Mouse (Mus musculus) adipocyte (in vitro differentiated cells): ENCODE results near the gene Nxnl2.

Experiments
- DNase-seq: peaks from one replicate; pipeline ENCODE4 v3.0.0-alpha.2; 2016; ENCODE audit warnings: low spot score

The Nxnl2 gene

GRCm38 (mm10) chr13:51170691-51171680 lies at the start of gene Nxnl2:
Gene Nxnl2 (plus strand): TSS chr13:51171022.
- DNase-seq: no peak

GRCm38 (mm10) chr13:51121966-51122365 lies 48.9 kb upstream of the Nxnl2 start:
- no peak for DNase-seq

- no peak for DNase-seq
Observed at GRCm38 (mm10) chr13:51122771-51123170, 48.1 kb upstream of the Nxnl2 start.

GRCm38 (mm10) chr13:51125357-51125756 lies 45.5 kb upstream of the Nxnl2 start:
- no peak for DNase-seq

GRCm38 (mm10) chr13:51127906-51128305 lies 42.9 kb upstream of the Nxnl2 start:
- DNase-seq: no peak

GRCm38 (mm10) chr13:51128417-51128816 lies 42.4 kb upstream of the Nxnl2 start:
- DNase-seq: no peak

GRCm38 (mm10) chr13:51131179-51131578 lies 39.6 kb upstream of the Nxnl2 start:
- DNase-seq: no peak

GRCm38 (mm10) chr13:51136315-51136714 lies 34.5 kb upstream of the Nxnl2 start:
- DNase-seq: no peak

- DNase-seq: peak; percentile 13
Observed at GRCm38 (mm10) chr13:51136996-51137701, 33.7 kb upstream of the Nxnl2 start.

GRCm38 (mm10) chr13:51137702-51138031 lies 33.2 kb upstream of the Nxnl2 start:
- DNase-seq: no peak

GRCm38 (mm10) chr13:51147106-51147505 lies 23.7 kb upstream of the Nxnl2 start:
- DNase-seq: no peak

- DNase-seq: no peak
Observed at GRCm38 (mm10) chr13:51152966-51153669, 17.7 kb upstream of the Nxnl2 start.

GRCm38 (mm10) chr13:51153670-51154030 lies 17.2 kb upstream of the Nxnl2 start:
- DNase-seq: no peak

GRCm38 (mm10) chr13:51155178-51156013 lies 15.4 kb upstream of the Nxnl2 start:
- no peak for DNase-seq

GRCm38 (mm10) chr13:51156014-51156386 lies 14.8 kb upstream of the Nxnl2 start:
- DNase-seq: peak; percentile 6

- DNase-seq: no peak
Observed at GRCm38 (mm10) chr13:51157291-51157690, 13.5 kb upstream of the Nxnl2 start.

GRCm38 (mm10) chr13:51161672-51162071 lies 9.2 kb upstream of the Nxnl2 start:
- DNase-seq: no peak

GRCm38 (mm10) chr13:51162246-51162645 lies 8.6 kb upstream of the Nxnl2 start:
- no peak for DNase-seq

- no peak for DNase-seq
Observed at GRCm38 (mm10) chr13:51166711-51167110, 4.1 kb upstream of the Nxnl2 start.

GRCm38 (mm10) chr13:51170215-51170614 lies 607 bp upstream of the Nxnl2 start:
- DNase-seq: no peak

GRCm38 (mm10) chr13:51172601-51173000 lies 1.8 kb downstream of the Nxnl2 start:
- no peak for DNase-seq

GRCm38 (mm10) chr13:51178932-51179331 lies 8.1 kb downstream of the Nxnl2 start:
- no peak for DNase-seq
